Mouse (Mus musculus) liver, adult 2 months (tissue): ENCODE results near the gene Gse1.

Experiments
- CTCF ChIP-seq: fragments of 200-500 bp; IDR thresholded peaks from 2 replicates; pipeline ENCODE4 v1.5.1; 2011; ENCODE audit warnings: low read depth, low read length, control low read depth
- POLR2A ChIP-seq: fragments of 200-500 bp; IDR thresholded peaks from 2 replicates; pipeline ENCODE4 v1.6.1; 2011; ENCODE audit warnings: low read length, control low read depth; ENCODE audit not compliant: insufficient read depth; ENCODE audit errors: extremely low read depth

- TF ChIP-seq CTCF (no peak), POLR2A (no peak)
Measured at GRCm38 (mm10) chr8:120278009-120278408, 49.8 kb downstream of the Gse1 start.
